Mouse (Mus musculus): ENCODE measurements around the gene Fcgr4.

GRCm38 (mm10) chr1:171057253-171057652, 38.5 kb downstream of the Fcgr4 start:
- TF ChIP-seq CTCF (IDR thresholded peaks at IDR 0.05; ENCODE audit: borderline replicate concordance, control insufficient read depth, extremely low read depth, insufficient read depth, low read length, poor library complexity) (no peak), POLR2A (IDR thresholded peaks at IDR 0.05; ENCODE audit: control insufficient read depth, extremely low read depth, insufficient read depth, low read length, poor library complexity) (no peak)

Data from thymus, adult 2 months (tissue).